Mouse (Mus musculus): ENCODE data around the gene 2310011J03Rik.

DNA sequence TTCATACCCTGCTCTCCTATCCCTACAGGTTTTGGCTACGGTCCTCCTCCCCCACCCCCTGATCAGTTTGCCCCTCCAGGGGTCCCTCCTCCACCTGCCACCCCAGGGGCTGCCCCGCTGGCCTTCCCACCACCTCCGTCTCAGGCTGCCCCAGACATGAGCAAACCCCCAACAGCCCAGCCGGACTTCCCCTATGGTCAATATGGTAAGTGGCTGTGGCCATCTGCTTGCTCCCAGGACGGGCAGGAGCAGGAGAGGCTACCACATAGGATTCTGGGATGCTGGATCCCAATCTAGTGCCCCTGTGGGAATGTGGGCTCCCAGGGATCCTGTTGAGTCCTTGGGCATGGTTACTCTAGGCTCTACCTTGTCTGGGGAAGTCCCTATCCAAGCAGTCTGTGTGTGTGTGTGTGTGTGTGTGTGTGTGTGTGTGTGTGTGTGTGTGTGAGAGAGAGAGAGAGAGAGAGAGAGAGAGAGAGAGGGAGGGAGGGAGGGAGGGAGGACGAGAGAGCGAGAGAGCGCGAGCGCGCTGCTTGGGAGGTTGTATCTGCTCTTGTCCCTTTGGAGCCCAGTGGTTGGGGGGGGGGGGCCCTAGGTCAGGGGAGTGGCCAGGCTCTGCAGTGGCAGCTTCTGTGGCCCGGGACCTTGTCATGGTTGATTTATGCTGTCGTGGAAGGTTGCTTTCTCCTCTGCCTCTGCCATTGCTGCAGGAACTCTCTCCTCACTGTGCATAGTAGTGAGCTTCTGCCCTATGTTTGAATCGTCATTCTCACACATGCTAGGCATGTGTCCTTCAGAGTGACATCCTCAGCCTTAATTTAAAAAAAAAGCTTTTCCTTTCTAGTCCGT lies 34.9 kb downstream of the 2310011J03Rik start:
- TF ChIP-seq CTCF (IDR thresholded peaks at IDR 0.05; ENCODE audit: control insufficient read depth, insufficient read depth, low read length) (no peak), POLR2A (IDR thresholded peaks at IDR 0.05; ENCODE audit: borderline replicate concordance, control insufficient read depth, low read depth, low read length) (no peak)

Measured in bone marrow, adult 2 months (tissue).